Mouse (Mus musculus): ENCODE measurements around the gene Taf3. TPM values are rescaled to one million over a fixed set of nuclear protein-coding genes. Genes with fewer than 3 reads are reported as not detected.

The Taf3 gene
- polyA plus RNA-seq, 2 experiments, result 9.2 to 12.4 TPM

- ATAC-seq (ENCODE audit: low FRiP score, low read depth) (no peak), DNase-seq (ENCODE audit: low spot score) (no peak)
- Histone ChIP-seq H3K9me3 (ENCODE audit: control insufficient read depth, low read length) (no peaks in the 10 kb centered on the region), H3K4me1 (ENCODE audit: control insufficient read depth, insufficient read depth, low read length) (no peaks in the 10 kb centered on the region), H3K9ac (ENCODE audit: low read depth, low read length, severe bottlenecking) (no peak overlapping the region), H3K27me3 (ENCODE audit: control insufficient read depth, insufficient read depth, low read length) (no peaks in the 10 kb centered on the region), H3K4me2 (replicated peaks; ENCODE audit: low read depth, low read length, severe bottlenecking) (no peak overlapping the region), H3K27ac (replicated peaks; ENCODE audit: low read depth, low read length) (no peak overlapping the region), H3K36me3 (ENCODE audit: control insufficient read depth, insufficient read depth, low read length) (no peaks in the 10 kb centered on the region), H3K4me3 (replicated peaks; ENCODE audit: low read length) (no peak overlapping the region)
- no peak for TF ChIP-seq POLR2A (IDR thresholded peaks at IDR 0.05; ENCODE audit: borderline replicate concordance, extremely low read depth, insufficient read depth, insufficient read length)
- 78% methylated on average over 3 of the region's 3 CpGs for WGBS
Measured at GRCm38 (mm10) chr2:10034976-10035375, 13.4 kb downstream of the Taf3 start.

GRCm38 (mm10) chr2:10033684-10034083, 14.7 kb downstream of the Taf3 start:
- no peaks in the 10 kb centered on the region for H3K4me1 ChIP-seq (ENCODE audit: control insufficient read depth, insufficient read depth, low read length)

DNA sequence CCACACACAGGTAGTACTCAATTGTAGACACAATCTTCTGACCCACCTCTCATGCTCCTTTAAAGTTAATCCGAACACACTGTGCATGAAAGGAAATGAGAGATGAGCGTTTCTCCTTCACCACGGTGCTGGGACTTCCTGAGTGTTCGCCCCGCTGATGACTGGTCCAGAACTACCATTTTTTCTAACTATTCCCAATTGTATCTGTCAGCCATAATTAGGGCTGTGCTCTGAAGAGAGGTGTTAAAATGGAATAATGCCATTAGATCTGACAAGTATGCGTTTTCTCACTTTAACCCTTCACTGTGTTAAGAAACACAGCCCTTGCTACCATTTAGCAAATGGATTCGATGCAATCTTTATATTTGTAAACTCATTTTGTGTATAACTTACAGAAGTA, 18.6 kb downstream of the Taf3 start:
- whole genome bisulfite sequencing, result 56% methylated on average over 7 of the region's 7 CpGs
- ATAC-seq (ENCODE audit: low FRiP score, low read depth), result no peak
- H3K4me2 ChIP-seq (replicated peaks; ENCODE audit: low read depth, low read length, severe bottlenecking), result no peak overlapping the region
- TF ChIP-seq POLR2A (IDR thresholded peaks at IDR 0.05; ENCODE audit: borderline replicate concordance, extremely low read depth, insufficient read depth, insufficient read length), result no peak
- no peak for DNase-seq (ENCODE audit: low spot score)
- H3K9me3 ChIP-seq (ENCODE audit: control insufficient read depth, low read length), result no peaks in the 10 kb centered on the region
- no peaks in the 10 kb centered on the region for H3K4me1 ChIP-seq (ENCODE audit: control insufficient read depth, insufficient read depth, low read length)
- H3K36me3 ChIP-seq (ENCODE audit: control insufficient read depth, insufficient read depth, low read length), result no peaks in the 10 kb centered on the region
- H3K27me3 ChIP-seq (ENCODE audit: control insufficient read depth, insufficient read depth, low read length), result no peaks in the 10 kb centered on the region
- no peak overlapping the region for H3K9ac ChIP-seq (ENCODE audit: low read depth, low read length, severe bottlenecking)
- H3K27ac ChIP-seq (replicated peaks; ENCODE audit: low read depth, low read length), result no peak overlapping the region
- no peak overlapping the region for H3K4me3 ChIP-seq (replicated peaks; ENCODE audit: low read length)

More at GRCm38 (mm10) chr2:10033684-10034083, 14.7 kb downstream of the Taf3 start:
- Histone ChIP-seq H3K9ac (ENCODE audit: low read depth, low read length, severe bottlenecking) (no peak overlapping the region), H3K27me3 (ENCODE audit: control insufficient read depth, insufficient read depth, low read length) (no peaks in the 10 kb centered on the region), H3K36me3 (ENCODE audit: control insufficient read depth, insufficient read depth, low read length) (no peaks in the 10 kb centered on the region), H3K4me3 (replicated peaks; ENCODE audit: low read length) (no peak overlapping the region), H3K9me3 (ENCODE audit: control insufficient read depth, low read length) (no peaks in the 10 kb centered on the region), H3K27ac (replicated peaks; ENCODE audit: low read depth, low read length) (no peak overlapping the region), H3K4me2 (replicated peaks; ENCODE audit: low read depth, low read length, severe bottlenecking) (no peak overlapping the region)
- TF ChIP-seq POLR2A (IDR thresholded peaks at IDR 0.05; ENCODE audit: borderline replicate concordance, extremely low read depth, insufficient read depth, insufficient read length), result no peak
- DNase-seq (ENCODE audit: low spot score), result no peak
- WGBS, result 57% methylated on average over 4 of the region's 4 CpGs
- ATAC-seq (ENCODE audit: low FRiP score, low read depth), result no peak

DNA sequence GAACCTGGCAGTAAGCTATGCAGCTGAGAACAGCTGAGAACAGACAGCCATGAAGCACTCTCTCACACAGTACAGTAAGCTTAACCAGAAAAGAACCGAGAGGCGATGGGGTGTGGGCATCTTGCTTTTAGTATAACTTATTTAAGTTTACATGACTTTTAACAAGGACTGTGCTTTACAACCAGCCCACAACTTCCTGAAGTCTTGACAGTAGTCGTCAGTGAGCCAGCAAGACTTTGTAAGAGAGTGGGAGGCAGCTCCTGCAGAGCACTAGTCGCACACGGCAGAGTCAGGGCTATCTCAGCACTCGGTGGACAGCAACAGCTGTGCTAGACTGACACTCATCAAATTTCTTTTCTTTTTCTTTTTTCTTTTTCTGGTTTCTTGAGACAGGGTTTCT, 24.1 kb downstream of the Taf3 start:
- Histone ChIP-seq H3K9ac (ENCODE audit: low read depth, low read length, severe bottlenecking) (no peak overlapping the region), H3K36me3 (ENCODE audit: control insufficient read depth, insufficient read depth, low read length) (no peaks in the 10 kb centered on the region), H3K27me3 (ENCODE audit: control insufficient read depth, insufficient read depth, low read length) (no peaks in the 10 kb centered on the region), H3K9me3 (ENCODE audit: control insufficient read depth, low read length) (no peaks in the 10 kb centered on the region), H3K27ac (replicated peaks; ENCODE audit: low read depth, low read length) (no peak overlapping the region), H3K4me3 (replicated peaks; ENCODE audit: low read length) (no peak overlapping the region), H3K4me1 (ENCODE audit: control insufficient read depth, insufficient read depth, low read length) (no peaks in the 10 kb centered on the region), H3K4me2 (replicated peaks; ENCODE audit: low read depth, low read length, severe bottlenecking) (no peak overlapping the region)
- DNase-seq (ENCODE audit: low spot score) (no peak), ATAC-seq (ENCODE audit: low FRiP score, low read depth) (no peak)
- TF ChIP-seq POLR2A (IDR thresholded peaks at IDR 0.05; ENCODE audit: borderline replicate concordance, extremely low read depth, insufficient read depth, insufficient read length), result no peak
- WGBS, result 67% methylated on average over 6 of the region's 6 CpGs

DNA sequence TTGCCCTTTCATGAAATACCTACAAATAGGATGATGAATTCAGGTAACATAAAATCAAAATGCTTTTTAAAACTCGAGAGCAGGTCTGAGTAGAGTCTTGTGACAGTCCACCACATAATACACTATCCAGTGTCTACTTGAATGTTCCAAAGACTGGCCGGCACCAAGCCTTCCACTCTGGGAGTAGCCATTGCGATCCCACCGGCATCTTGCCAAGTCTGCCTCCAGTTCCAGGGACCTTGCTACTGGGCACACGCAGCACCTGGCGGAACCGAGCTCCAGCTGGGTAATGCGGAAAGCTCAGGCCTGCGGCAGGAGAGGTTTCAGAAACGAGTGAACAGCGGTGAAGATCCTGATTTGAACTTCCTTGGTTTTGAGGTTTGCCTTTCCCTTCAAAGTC, 27.1 kb downstream of the Taf3 start:
- no peak for TF ChIP-seq POLR2A (IDR thresholded peaks at IDR 0.05; ENCODE audit: borderline replicate concordance, extremely low read depth, insufficient read depth, insufficient read length)
- WGBS, result 82% methylated on average over 11 of the region's 11 CpGs
- ATAC-seq (ENCODE audit: low FRiP score, low read depth), result no peak

More for the DNA sequence above, 27.1 kb downstream of the Taf3 start:
- no peak overlapping the region for H3K27ac ChIP-seq (replicated peaks; ENCODE audit: low read depth, low read length)
- H3K4me2 ChIP-seq (replicated peaks; ENCODE audit: low read depth, low read length, severe bottlenecking), result no peak overlapping the region
- H3K36me3 ChIP-seq (ENCODE audit: control insufficient read depth, insufficient read depth, low read length), result no peaks in the 10 kb centered on the region
- no peaks in the 10 kb centered on the region for H3K9me3 ChIP-seq (ENCODE audit: control insufficient read depth, low read length)
- no peak overlapping the region for H3K4me3 ChIP-seq (replicated peaks; ENCODE audit: low read length)
- no peaks in the 10 kb centered on the region for H3K27me3 ChIP-seq (ENCODE audit: control insufficient read depth, insufficient read depth, low read length)
- H3K4me1 ChIP-seq (ENCODE audit: control insufficient read depth, insufficient read depth, low read length), result no peaks in the 10 kb centered on the region
- DNase-seq (ENCODE audit: low spot score), result no peak
- H3K9ac ChIP-seq (ENCODE audit: low read depth, low read length, severe bottlenecking), result no peak overlapping the region
